Mouse (Mus musculus) lung, adult 2 months (tissue): ENCODE measurements at regions not wholly inside any gene's neighbourhood (a gene's known extent, or its start where the extent isn't known, plus 50 kb on each side); places are given as distances from the start of the nearest gene placed in this dataset.

Source experiments
- CTCF ChIP-seq: fragments of 200-500 bp; IDR thresholded peaks from 2 replicates; pipeline ENCODE4 v1.5.1; 2011; ENCODE audit warnings: mild to moderate bottlenecking, low read length, control low read depth; ENCODE audit not compliant: insufficient read depth
- POLR2A ChIP-seq: fragments of 200-500 bp; IDR thresholded peaks from 2 replicates; pipeline ENCODE4 v1.6.1; 2011; ENCODE audit warnings: low read depth, mild to moderate bottlenecking, control low read depth, low read length, borderline replicate concordance; ENCODE audit errors: extremely low read depth

GRCm38 (mm10) chr15:33896076-33896475, 461.6 kb downstream of the 9430069I07Rik start:
- TF ChIP-seq CTCF (no peak), POLR2A (no peak)
